Mouse (Mus musculus) kidney, adult 2 months (tissue): Measurements from ENCODE around the gene Gabrg2. TPM values are rescaled to one million over a fixed set of nuclear protein-coding genes. Genes with fewer than 3 reads are reported as not detected.

Experiments used
- DNase-seq: peaks from one replicate; pipeline ENCODE4 v3.0.0; 2021
- H3K27ac ChIP-seq: fragments of 200-500 bp; 2 replicates; pipeline ENCODE4 v1.5.1; 2012; ENCODE audit warnings: low read depth, low read length, control low read depth, inconsistent platforms; ENCODE audit not compliant: insufficient read depth
- H3K27me3 ChIP-seq: fragments of 200-500 bp; replicated peaks from 2 replicates; pipeline ENCODE4 v1.6.1; 2012; ENCODE audit warnings: mild to moderate bottlenecking, moderate library complexity, low read length, inconsistent platforms; ENCODE audit not compliant: control insufficient read depth, insufficient read depth
- H3K36me3 ChIP-seq: fragments of 200-500 bp; 2 replicates; pipeline ENCODE4 v1.6.1; 2012; ENCODE audit warnings: mild to moderate bottlenecking, moderate library complexity, low read length, inconsistent platforms; ENCODE audit not compliant: control insufficient read depth, insufficient read depth
- H3K4me1 ChIP-seq: fragments of 200-500 bp; 2 replicates; pipeline ENCODE4 v1.6.1; 2011; ENCODE audit warnings: low read length; ENCODE audit not compliant: control insufficient read depth, insufficient read depth
- H3K4me3 ChIP-seq: fragments of 200-500 bp; 2 replicates; pipeline ENCODE4 v1.5.1; 2011; ENCODE audit warnings: mild to moderate bottlenecking, low read depth, low read length, control low read depth; ENCODE audit not compliant: insufficient read depth
- CTCF ChIP-seq: fragments of 200-500 bp; conservative IDR thresholded peaks from 2 replicates; pipeline ENCODE4 v1.5.1; 2011; ENCODE audit warnings: low read depth, mild to moderate bottlenecking, control low read depth, low read length, moderate library complexity, mixed read lengths; ENCODE audit not compliant: insufficient read depth, insufficient read length
- POLR2A ChIP-seq: fragments of 200-500 bp; IDR thresholded peaks from one replicate; pipeline ENCODE4 v1.6.1; 2011; ENCODE audit warnings: low read depth, low read length, control low read depth
- WGBS: fragments of 180-500 bp; shearing (Covaris S2); methylation state at CpG from one replicate; pipeline ENCODE4 v1.1.7; 2018; 5-methylcytosine and 5-hydroxymethylcytosine counted together
- polyA plus RNA-seq: library from polyadenylated mRNA; depleted of rRNA; stranded (reverse); fragments of >200 nt; gene quantifications from 2 replicates; pipeline ENCODE4 v1.2.3, GENCODE M21; 2012; rRNA removed

Gabrg2 gene
- 0.03 TPM in 1 of 2 replicates, not detected in the other for polyA plus RNA-seq

GRCm38 (mm10) chr11:42000190-42001098, at the start of gene Gabrg2:
Gabrg2 (minus strand) TSS chr11:42000857.
- Histone ChIP-seq H3K27me3 (no peaks in the 10 kb centered on the region; the same call in 1 of the 2 replicates), H3K27ac (no peak within 1 kb of the TSS), H3K4me1 (no peaks in the 10 kb centered on the region), H3K4me3 (no peak within 1 kb of the TSS), H3K36me3 (no peaks in the 10 kb centered on the region)
- no peak for TF ChIP-seq CTCF
- TF ChIP-seq POLR2A, result no peak
- DNase-seq, result no peak
- WGBS, result 8% methylated on average over 20 of the region's 20 CpGs

- Histone ChIP-seq H3K36me3 (no peaks in the 10 kb centered on the region), H3K27me3 (no peaks in the 10 kb centered on the region), H3K4me1 (no peaks in the 10 kb centered on the region), H3K27ac (no peak overlapping the region), H3K4me3 (no peak overlapping the region)
- no peak for DNase-seq
- TF ChIP-seq CTCF, result no peak
- no peak for TF ChIP-seq POLR2A
Observed at GRCm38 (mm10) chr11:42048201-42048600, 47.5 kb upstream of the Gabrg2 start.

GRCm38 (mm10) chr11:41999468-41999881, 1.2 kb downstream of the Gabrg2 start:
- TF ChIP-seq CTCF (no peak), POLR2A (no peak)
- Histone ChIP-seq H3K27ac (no peak overlapping the region), H3K36me3 (no peaks in the 10 kb centered on the region), H3K4me3 (no peak overlapping the region), H3K4me1 (no peaks in the 10 kb centered on the region), H3K27me3 (no peaks in the 10 kb centered on the region; the same call in 1 of the 2 replicates)
- WGBS, result 1% methylated on average over 7 of the region's 7 CpGs
- peak; percentile 35 for DNase-seq

- no peak overlapping the region for H3K27ac ChIP-seq
- no peaks in the 10 kb centered on the region for H3K27me3 ChIP-seq
- DNase-seq, result no peak
- H3K36me3 ChIP-seq, result no peaks in the 10 kb centered on the region
- H3K4me3 ChIP-seq, result no peak overlapping the region
- TF ChIP-seq POLR2A (no peak), CTCF (no peak)
- H3K4me1 ChIP-seq, result no peaks in the 10 kb centered on the region
- 72% methylated on average over 6 of the region's 6 CpGs for WGBS
Observed at GRCm38 (mm10) chr11:41980152-41980551, 20.5 kb downstream of the Gabrg2 start.

- Histone ChIP-seq H3K27me3 (no peaks in the 10 kb centered on the region), H3K36me3 (no peaks in the 10 kb centered on the region), H3K4me3 (no peak overlapping the region), H3K27ac (no peak overlapping the region), H3K4me1 (no peaks in the 10 kb centered on the region)
- no peak for DNase-seq
- TF ChIP-seq POLR2A (no peak), CTCF (no peak)
Observed at GRCm38 (mm10) chr11:41968595-41968994, 32.1 kb downstream of the Gabrg2 start.

GRCm38 (mm10) chr11:41962706-41963105, 38.0 kb downstream of the Gabrg2 start:
- H3K27me3 ChIP-seq, result no peaks in the 10 kb centered on the region
- no peaks in the 10 kb centered on the region for H3K36me3 ChIP-seq
- TF ChIP-seq CTCF (no peak), POLR2A (no peak)
- no peak overlapping the region for H3K27ac ChIP-seq
- H3K4me3 ChIP-seq, result no peak overlapping the region
- 62% methylated on average over 8 of the region's 8 CpGs for WGBS
- no peak for DNase-seq
- H3K4me1 ChIP-seq, result no peaks in the 10 kb centered on the region

GRCm38 (mm10) chr11:41953550-41953949, 47.1 kb downstream of the Gabrg2 start:
- DNase-seq, result no peak
- H3K4me3 ChIP-seq, result no peak overlapping the region
- H3K36me3 ChIP-seq, result no peaks in the 10 kb centered on the region
- H3K27me3 ChIP-seq, result no peaks in the 10 kb centered on the region
- no peak overlapping the region for H3K27ac ChIP-seq
- H3K4me1 ChIP-seq, result no peaks in the 10 kb centered on the region
- WGBS, result 86% methylated on average over 2 of the region's 2 CpGs
- TF ChIP-seq POLR2A (no peak), CTCF (no peak)
